Mouse (Mus musculus): ENCODE data around the gene Rpl36a. TPM values are rescaled to one million over a fixed set of nuclear protein-coding genes. Genes with fewer than 3 reads are reported as not detected.

The Rpl36a gene
- polyA plus RNA-seq, 1 experiment from 2014 or later: 426 TPM

- no peaks in the 10 kb centered on the region for H3K4me1 ChIP-seq (replicated peaks)
- no peak overlapping the region for H3K9ac ChIP-seq (replicated peaks)
- no peak for ATAC-seq (ENCODE audit: insufficient number of reproducible peaks, insufficient read depth, low FRiP score, low TSS enrichment, low read depth)
- H3K36me3 ChIP-seq: no peaks in the 10 kb centered on the region
- H3K27ac ChIP-seq: no peak overlapping the region
- peaks cover 6% of the 10 kb centered on the region; the same call in 1 of the 2 replicates for H3K27me3 ChIP-seq
- no peaks in the 10 kb centered on the region for H3K9me3 ChIP-seq
- no peak overlapping the region for H3K4me2 ChIP-seq
- H3K4me3 ChIP-seq (replicated peaks): no peak overlapping the region
- 89% methylated on average over 2 of the region's 2 CpGs for WGBS
These were observed 42.7 kb downstream of the Rpl36a start for GRCm38 (mm10) chrX:134628200-134628599.

GRCm38 (mm10) chrX:134632710-134633109 lies 47.3 kb downstream of the Rpl36a start:
- H3K4me3 ChIP-seq (replicated peaks): no peak overlapping the region
- H3K4me1 ChIP-seq (replicated peaks): no peaks in the 10 kb centered on the region
- H3K9me3 ChIP-seq: no peaks in the 10 kb centered on the region
- H3K27ac ChIP-seq: no peak overlapping the region
- no peak overlapping the region for H3K4me2 ChIP-seq
- H3K36me3 ChIP-seq: no peaks in the 10 kb centered on the region
- peaks cover 5% of the 10 kb centered on the region; the same call in 1 of the 2 replicates for H3K27me3 ChIP-seq
- WGBS: 81% methylated on average over 5 of the region's 5 CpGs
- ATAC-seq (ENCODE audit: insufficient number of reproducible peaks, insufficient read depth, low FRiP score, low TSS enrichment, low read depth): no peak
- H3K9ac ChIP-seq (replicated peaks): no peak overlapping the region

GRCm38 (mm10) chrX:134635111-134635510 lies 49.7 kb downstream of the Rpl36a start:
- Histone ChIP-seq H3K9ac (replicated peaks) (no peak overlapping the region), H3K4me2 (no peak overlapping the region), H3K4me1 (replicated peaks) (no peaks in the 10 kb centered on the region), H3K4me3 (replicated peaks) (no peak overlapping the region), H3K27me3 (peaks cover 5% of the 10 kb centered on the region; the same call in 1 of the 2 replicates), H3K9me3 (no peaks in the 10 kb centered on the region), H3K27ac (no peak overlapping the region), H3K36me3 (no peaks in the 10 kb centered on the region)
- ATAC-seq (ENCODE audit: insufficient number of reproducible peaks, insufficient read depth, low FRiP score, low TSS enrichment, low read depth): no peak
- 48% methylated on average over 3 of the region's 3 CpGs for WGBS

GRCm38 (mm10) chrX:134635860-134636259 lies 50.4 kb downstream of the Rpl36a start:
- H3K27me3 ChIP-seq: peaks cover 5% of the 10 kb centered on the region; the same call in 1 of the 2 replicates
- H3K9ac ChIP-seq (replicated peaks): no peak overlapping the region
- 44% methylated on average over 3 of the region's 3 CpGs for WGBS
- H3K4me2 ChIP-seq: no peak overlapping the region
- H3K36me3 ChIP-seq: no peaks in the 10 kb centered on the region
- ATAC-seq (ENCODE audit: insufficient number of reproducible peaks, insufficient read depth, low FRiP score, low TSS enrichment, low read depth): no peak
- no peaks in the 10 kb centered on the region for H3K9me3 ChIP-seq
- no peak overlapping the region for H3K4me3 ChIP-seq (replicated peaks)
- H3K27ac ChIP-seq: no peak overlapping the region
- no peaks in the 10 kb centered on the region for H3K4me1 ChIP-seq (replicated peaks)

Other genes starting within 250 kb of the Rpl36a start
- 3.3 and 4.0 TPM in 2 replicates for gene Drp2, start 181.1 kb upstream of the Rpl36a start, polyA plus RNA-seq (2016; fragmentation: Nextera tagmentation; extraction: Ambion mirVana)
- 0.26 and 0.42 TPM in 2 replicates for gene Taf7l, start 109.2 kb upstream of the Rpl36a start, polyA plus RNA-seq (2016; fragmentation: Nextera tagmentation; extraction: Ambion mirVana)
- 67.8 and 68.1 TPM in 2 replicates for gene Timm8a1, start 43.8 kb upstream of the Rpl36a start, polyA plus RNA-seq (2016; fragmentation: Nextera tagmentation; extraction: Ambion mirVana)
- gene Btk, start 2.1 kb upstream of the Rpl36a start, polyA plus RNA-seq (2016; fragmentation: Nextera tagmentation; extraction: Ambion mirVana): 0.99 and 1.4 TPM in 2 replicates
- 4.3 and 5.4 TPM in 2 replicates for gene Gla, start 15.5 kb downstream of the Rpl36a start, polyA plus RNA-seq (2016; fragmentation: Nextera tagmentation; extraction: Ambion mirVana)
- gene Hnrnph2, start 15.5 kb downstream of the Rpl36a start, polyA plus RNA-seq (2016; fragmentation: Nextera tagmentation; extraction: Ambion mirVana): 166 and 176 TPM in 2 replicates
- 7.3 and 7.6 TPM in 2 replicates for gene Armcx4, start 100.9 kb downstream of the Rpl36a start, polyA plus RNA-seq (2016; fragmentation: Nextera tagmentation; extraction: Ambion mirVana)
- gene Armcx1, start 132.3 kb downstream of the Rpl36a start, polyA plus RNA-seq (2016; fragmentation: Nextera tagmentation; extraction: Ambion mirVana): 59.1 and 66.5 TPM in 2 replicates
- gene Armcx6, start 165.8 kb downstream of the Rpl36a start, polyA plus RNA-seq (2016; fragmentation: Nextera tagmentation; extraction: Ambion mirVana): 31.0 and 35.9 TPM in 2 replicates
- gene Armcx3, start 170.9 kb downstream of the Rpl36a start, polyA plus RNA-seq (2016; fragmentation: Nextera tagmentation; extraction: Ambion mirVana): 60.1 and 63.6 TPM in 2 replicates
- gene Armcx2, start 223.6 kb downstream of the Rpl36a start, polyA plus RNA-seq (2016; fragmentation: Nextera tagmentation; extraction: Ambion mirVana): 85.2 and 90.7 TPM in 2 replicates

All from limb, embryonic 12.5 days (tissue).